Mouse (Mus musculus) ES-Bruce4 (cell line): ENCODE measurements at regions not wholly inside any gene's neighbourhood (a gene's known extent, or its start where the extent isn't known, plus 50 kb on each side); places are given as distances from the start of the nearest gene placed in this dataset.

Experiments used
- H3K27ac ChIP-seq: 2 replicates; pipeline ENCODE4 v1.5.1; 2012; ENCODE audit warnings: low read length, inconsistent platforms; ENCODE audit not compliant: insufficient read depth
- H3K27me3 ChIP-seq: 2 replicates; pipeline ENCODE4 v1.6.1; 2012; ENCODE audit warnings: mild to moderate bottlenecking, low read length, inconsistent platforms; ENCODE audit not compliant: control insufficient read depth, poor library complexity, insufficient read depth, severe bottlenecking
- H3K36me3 ChIP-seq: 2 replicates; pipeline ENCODE4 v1.6.1; 2012; ENCODE audit warnings: inconsistent platforms, mild to moderate bottlenecking, low read length, moderate library complexity; ENCODE audit not compliant: control insufficient read depth, poor library complexity, insufficient read depth, severe bottlenecking
- H3K4me1 ChIP-seq: one replicate; pipeline ENCODE4 v1.8.1; 2011; ENCODE audit warnings: low read length; ENCODE audit not compliant: control insufficient read depth, insufficient read depth
- H3K4me3 ChIP-seq: 2 replicates; pipeline ENCODE4 v1.5.1; 2011; ENCODE audit warnings: low read depth, mild to moderate bottlenecking, low read length
- H3K9ac ChIP-seq: 2 replicates; pipeline ENCODE4 v1.6.1; 2012; ENCODE audit warnings: low read depth, mild to moderate bottlenecking, inconsistent platforms; ENCODE audit not compliant: poor library complexity, severe bottlenecking
- H3K9me3 ChIP-seq: replicated peaks from 2 replicates; pipeline ENCODE4 v1.6.1; 2012; ENCODE audit warnings: mild to moderate bottlenecking, low read length, inconsistent platforms; ENCODE audit not compliant: control insufficient read depth, poor library complexity, insufficient read depth, severe bottlenecking
- CTCF ChIP-seq: IDR thresholded peaks from one replicate; pipeline ENCODE4 v1.8.1; 2011; ENCODE audit warnings: low read depth, low read length
- EP300 ChIP-seq: IDR thresholded peaks from 2 replicates; pipeline ENCODE4 v1.6.1; 2011; ENCODE audit warnings: low read depth, low read length; ENCODE audit not compliant: insufficient read depth
- POLR2A ChIP-seq: IDR thresholded peaks from one replicate; pipeline ENCODE4 v1.8.1; 2011; ENCODE audit warnings: low read length; ENCODE audit not compliant: insufficient read depth

GRCm38 (mm10) chr7:113010150-113010549 is 56.4 kb downstream of the Rassf10 start:
- no peaks in the 10 kb centered on the region for H3K36me3 ChIP-seq
- no peak overlapping the region for H3K27ac ChIP-seq
- no peak overlapping the region for H3K9ac ChIP-seq
- H3K4me1 ChIP-seq, result peaks cover 1% of the 10 kb centered on the region
- TF ChIP-seq POLR2A (no peak), EP300 (no peak), CTCF (no peak)
- H3K9me3 ChIP-seq, result peaks cover 8% of the 10 kb centered on the region
- H3K4me3 ChIP-seq, result no peak overlapping the region
- H3K27me3 ChIP-seq, result no peaks in the 10 kb centered on the region

GRCm38 (mm10) chr7:113017092-113017755 is 63.5 kb downstream of the Rassf10 start:
- Histone ChIP-seq H3K27me3 (no peaks in the 10 kb centered on the region), H3K27ac (no peak overlapping the region; the same call in 1 of the 2 replicates), H3K4me3 (no peak overlapping the region), H3K36me3 (no peaks in the 10 kb centered on the region), H3K9ac (no peak overlapping the region), H3K9me3 (peaks cover 8% of the 10 kb centered on the region), H3K4me1 (peaks cover 7% of the 10 kb centered on the region)
- TF ChIP-seq CTCF (no peak), POLR2A (no peak), EP300 (0 out of 2 replicates have a peak, but pooled peaks have one; percentile 15)

GRCm38 (mm10) chr7:113021412-113021811 is 67.7 kb downstream of the Rassf10 start:
- Histone ChIP-seq H3K9ac (no peak overlapping the region), H3K36me3 (no peaks in the 10 kb centered on the region), H3K9me3 (no peaks in the 10 kb centered on the region), H3K27me3 (no peaks in the 10 kb centered on the region), H3K27ac (no peak overlapping the region), H3K4me3 (no peak overlapping the region), H3K4me1 (peaks cover 8% of the 10 kb centered on the region)
- no peak for TF ChIP-seq EP300
- no peak for TF ChIP-seq POLR2A
- no peak for TF ChIP-seq CTCF

GRCm38 (mm10) chr7:113022516-113022915 is 68.8 kb downstream of the Rassf10 start:
- TF ChIP-seq CTCF (no peak), POLR2A (no peak), EP300 (no peak)
- Histone ChIP-seq H3K9me3 (no peaks in the 10 kb centered on the region), H3K36me3 (no peaks in the 10 kb centered on the region), H3K9ac (no peak overlapping the region), H3K27me3 (no peaks in the 10 kb centered on the region), H3K4me1 (peaks cover 8% of the 10 kb centered on the region), H3K4me3 (no peak overlapping the region), H3K27ac (no peak overlapping the region)

- H3K4me3 ChIP-seq, result no peak overlapping the region
- no peaks in the 10 kb centered on the region for H3K36me3 ChIP-seq
- H3K9me3 ChIP-seq, result no peaks in the 10 kb centered on the region
- H3K27ac ChIP-seq, result no peak overlapping the region
- no peak overlapping the region for H3K9ac ChIP-seq
- TF ChIP-seq CTCF, result no peak
- TF ChIP-seq POLR2A, result no peak
- no peak for TF ChIP-seq EP300
- no peaks in the 10 kb centered on the region for H3K27me3 ChIP-seq
- peaks cover 8% of the 10 kb centered on the region for H3K4me1 ChIP-seq
These were observed 72.0 kb downstream of the Rassf10 start for GRCm38 (mm10) chr7:113025758-113026157.

- Histone ChIP-seq H3K9ac (no peak overlapping the region), H3K9me3 (no peaks in the 10 kb centered on the region), H3K27ac (no peak overlapping the region), H3K36me3 (no peaks in the 10 kb centered on the region), H3K4me1 (peaks cover 3% of the 10 kb centered on the region), H3K4me3 (no peak overlapping the region), H3K27me3 (no peaks in the 10 kb centered on the region)
- TF ChIP-seq EP300 (no peak), CTCF (no peak), POLR2A (no peak)
These were observed 72.7 kb downstream of the Rassf10 start for GRCm38 (mm10) chr7:113026290-113027075.
